Mouse (Mus musculus) heart, postnatal 4 days (tissue): ENCODE measurements around the gene Atp8b4. TPM values are rescaled to one million over a fixed set of nuclear protein-coding genes. Genes with fewer than 3 reads are reported as not detected.

Experiments
- DNase-seq: peaks from one replicate; pipeline ENCODE4 v3.0.0; 2021
- total RNA-seq, 2 experiments: library from RNA; stranded (reverse); gene quantifications; 2 replicates each; pipeline ENCODE4 v1.2.3; 2021

Gene Atp8b4
- total RNA-seq, 2 experiments from 2014 or later: 0.29 to 0.36 TPM

GRCm38 (mm10) chr2:126434305-126434704, 66.2 kb downstream of the Atp8b4 start:
- no peak for DNase-seq

- no peak for DNase-seq
Measured at GRCm38 (mm10) chr2:126432481-126433066, 67.9 kb downstream of the Atp8b4 start.

- peak; percentile 71 for DNase-seq
Measured at GRCm38 (mm10) chr2:126429282-126429681, 71.2 kb downstream of the Atp8b4 start.

GRCm38 (mm10) chr2:126425223-126425622, 75.3 kb downstream of the Atp8b4 start:
- no peak for DNase-seq

GRCm38 (mm10) chr2:126424714-126425113, 75.8 kb downstream of the Atp8b4 start:
- no peak for DNase-seq

- DNase-seq: no peak
Measured at GRCm38 (mm10) chr2:126420901-126421300, 79.6 kb downstream of the Atp8b4 start.

- no peak for DNase-seq
Measured at GRCm38 (mm10) chr2:126418916-126419315, 81.6 kb downstream of the Atp8b4 start.

GRCm38 (mm10) chr2:126416772-126417171, 83.7 kb downstream of the Atp8b4 start:
- no peak for DNase-seq

GRCm38 (mm10) chr2:126415981-126416380, 84.5 kb downstream of the Atp8b4 start:
- no peak for DNase-seq

- DNase-seq: no peak
Measured at GRCm38 (mm10) chr2:126412759-126413158, 87.7 kb downstream of the Atp8b4 start.

GRCm38 (mm10) chr2:126399454-126399853, 101.0 kb downstream of the Atp8b4 start:
- no peak for DNase-seq

- no peak for DNase-seq
Measured at GRCm38 (mm10) chr2:126399017-126399416, 101.5 kb downstream of the Atp8b4 start.

GRCm38 (mm10) chr2:126398216-126398615, 102.3 kb downstream of the Atp8b4 start:
- no peak for DNase-seq

GRCm38 (mm10) chr2:126397513-126397912, 103.0 kb downstream of the Atp8b4 start:
- DNase-seq: no peak

- DNase-seq: no peak
Measured at GRCm38 (mm10) chr2:126394924-126395323, 105.5 kb downstream of the Atp8b4 start.

- no peak for DNase-seq
Measured at GRCm38 (mm10) chr2:126387458-126388037, 112.9 kb downstream of the Atp8b4 start.

- DNase-seq: no peak
Measured at GRCm38 (mm10) chr2:126386056-126386455, 114.4 kb downstream of the Atp8b4 start.

- no peak for DNase-seq
Measured at GRCm38 (mm10) chr2:126380300-126380699, 120.2 kb downstream of the Atp8b4 start.

GRCm38 (mm10) chr2:126371634-126372033, 128.8 kb downstream of the Atp8b4 start:
- DNase-seq: no peak

- no peak for DNase-seq
Measured at GRCm38 (mm10) chr2:126369815-126370214, 130.7 kb downstream of the Atp8b4 start.

- no peak for DNase-seq
Measured at GRCm38 (mm10) chr2:126363745-126364725, 136.4 kb downstream of the Atp8b4 start.

- peak; percentile 91 for DNase-seq
Measured at GRCm38 (mm10) chr2:126363050-126363744, 137.3 kb downstream of the Atp8b4 start.
